Mouse (Mus musculus): ENCODE data around the gene Kmt5c.

- TF ChIP-seq CTCF (IDR thresholded peaks at IDR 0.05; ENCODE audit: control insufficient read depth, insufficient read depth, low read length) = no peak
- TF ChIP-seq POLR2A (IDR thresholded peaks at IDR 0.05; ENCODE audit: borderline replicate concordance, control insufficient read depth, low read depth, low read length) = no peak
These were observed 23.0 kb upstream of the Kmt5c start for GRCm38 (mm10) chr7:4716955-4717354.
